Mouse (Mus musculus) midbrain, embryonic 10.5 days (tissue): ENCODE data around the gene Igf2r. TPM values are rescaled to one million over a fixed set of nuclear protein-coding genes. Genes with fewer than 3 reads are reported as not detected.

ENCODE experiments used
- DNase-seq: peaks from one replicate; pipeline ENCODE4 v3.0.0-alpha.2; 2017; ENCODE audit warnings: low spot score
- H3K27ac ChIP-seq: fragments of 300-500 bp; sonication (generic); replicated peaks from 2 replicates; pipeline ENCODE4 v1.5.1; 2016; ENCODE audit warnings: mild to moderate bottlenecking
- H3K27me3 ChIP-seq: fragments of 300-500 bp; sonication (generic); 2 replicates; pipeline ENCODE4 v1.6.1; 2016; ENCODE audit warnings: low read depth, mild to moderate bottlenecking; ENCODE audit not compliant: poor library complexity, severe bottlenecking
- H3K36me3 ChIP-seq: fragments of 300-500 bp; sonication (generic); 2 replicates; pipeline ENCODE4 v1.6.1; 2016; ENCODE audit warnings: mild to moderate bottlenecking, moderate library complexity
- H3K4me1 ChIP-seq: fragments of 300-500 bp; sonication (generic); 2 replicates; pipeline ENCODE4 v1.6.1; 2016
- H3K4me3 ChIP-seq: fragments of 300-500 bp; sonication (generic); 2 replicates; pipeline ENCODE4 v1.5.1; 2016; ENCODE audit warnings: mild to moderate bottlenecking, moderate library complexity
- H3K9me3 ChIP-seq: fragments of 300-500 bp; sonication (generic); replicated peaks from 2 replicates; pipeline ENCODE4 v1.6.1; 2016; ENCODE audit warnings: mild to moderate bottlenecking
- WGBS: fragments of 180-500 bp; shearing (Covaris S2); methylation state at CpG from one replicate; pipeline ENCODE4 v1.1.7; 2016; 5-methylcytosine and 5-hydroxymethylcytosine counted together
- polyA plus RNA-seq: library from polyadenylated mRNA; unstranded; fragments of >200 nt; fragmentation: Nextera tagmentation; extraction: Ambion mirVana; gene quantifications from 2 replicates; pipeline ENCODE4 v1.2.1, GENCODE M21; 2016

Igf2r gene
- polyA plus RNA-seq, 1 experiment from 2014 or later = 16.3 TPM

DNA sequence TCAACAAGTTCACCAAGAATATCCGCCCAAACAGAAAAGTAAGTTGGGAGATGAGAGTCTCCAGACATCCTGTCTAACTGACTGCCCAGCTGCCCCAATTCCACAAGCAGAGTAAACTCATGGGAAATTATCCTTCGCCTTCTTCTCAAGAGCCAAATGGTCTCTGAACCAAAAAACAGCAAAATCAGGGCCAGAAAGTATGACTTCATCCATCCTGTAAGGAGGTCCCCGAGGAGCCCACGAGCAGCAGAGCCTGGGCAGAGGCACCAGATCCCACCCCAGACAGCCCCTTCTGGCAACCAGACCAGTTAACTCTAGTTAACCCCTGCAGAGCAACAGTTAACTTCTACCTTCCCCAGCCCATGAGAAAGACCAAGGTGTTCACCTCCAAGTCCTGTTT lies 29.9 kb downstream of the Igf2r start:
- Histone ChIP-seq H3K27ac (no peak overlapping the region), H3K27me3 (no peaks in the 10 kb centered on the region), H3K4me1 (peaks cover 22% of the 10 kb centered on the region), H3K9me3 (peaks cover 31% of the 10 kb centered on the region), H3K36me3 (peaks cover 87% of the 10 kb centered on the region), H3K4me3 (no peak overlapping the region)
- DNase-seq = no peak
- WGBS = 84% methylated on average over 4 of the region's 4 CpGs

DNA sequence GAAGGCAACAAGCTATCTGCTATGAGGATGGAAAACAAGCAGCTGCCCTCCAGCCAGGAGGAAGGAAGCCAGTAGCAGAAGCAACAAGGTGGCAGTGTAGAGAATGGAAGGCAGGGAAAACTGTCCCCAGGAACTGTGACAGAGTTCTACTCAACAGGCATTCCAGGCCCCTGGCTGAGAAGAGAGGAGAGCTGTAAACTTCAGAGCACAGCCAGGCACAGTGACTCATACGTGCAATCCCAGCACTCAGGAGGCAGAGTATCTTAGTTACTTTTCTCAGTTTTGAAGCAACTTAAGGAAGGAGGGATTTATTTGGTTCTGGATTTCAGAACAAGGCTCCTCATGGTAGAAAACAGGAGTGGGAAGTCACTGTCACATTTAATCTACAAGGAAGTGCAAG lies 31.5 kb downstream of the Igf2r start:
- peaks cover 87% of the 10 kb centered on the region for H3K36me3 ChIP-seq
- no peak for DNase-seq

DNA sequence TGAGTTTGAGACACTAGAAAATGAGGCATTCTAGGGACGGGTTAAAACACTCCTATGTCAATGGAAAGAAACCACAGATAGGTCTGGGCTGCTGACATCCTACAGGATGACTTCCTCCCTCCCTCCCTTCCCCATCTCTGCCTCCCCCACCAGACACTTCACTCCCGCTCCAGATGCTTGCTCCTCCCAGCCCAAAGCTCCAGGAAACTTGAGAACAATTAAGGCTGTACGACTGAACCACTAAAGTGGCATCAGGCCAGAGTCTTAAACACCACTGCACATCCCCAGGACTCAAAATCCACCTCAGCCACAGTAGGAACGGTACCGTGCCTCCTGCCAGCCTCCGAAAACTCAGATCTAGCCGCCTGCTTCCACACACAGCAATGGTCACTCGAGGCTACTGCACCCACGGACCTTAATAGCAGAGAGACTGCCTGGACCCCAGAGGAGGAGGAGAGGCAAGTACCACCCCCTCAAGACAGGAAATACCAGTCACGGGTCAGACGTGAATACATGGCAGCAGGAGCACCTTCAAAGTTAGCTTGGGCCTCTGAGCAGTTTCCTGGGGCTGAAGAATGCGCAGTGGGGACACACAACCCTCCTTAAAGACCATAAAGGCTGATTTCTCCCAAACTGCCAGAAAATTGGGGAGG lies 35.1 kb downstream of the Igf2r start:
- 69% methylated on average over 12 of the region's 12 CpGs for WGBS
- Histone ChIP-seq H3K9me3 (no peaks in the 10 kb centered on the region), H3K27me3 (no peaks in the 10 kb centered on the region), H3K4me1 (no peaks in the 10 kb centered on the region), H3K36me3 (peaks cover 86% of the 10 kb centered on the region), H3K27ac (no peak overlapping the region), H3K4me3 (no peak overlapping the region)
- no peak for DNase-seq

More for the DNA sequence above, 31.5 kb downstream of the Igf2r start:
- Histone ChIP-seq H3K27me3 (no peaks in the 10 kb centered on the region), H3K4me1 (peaks cover 22% of the 10 kb centered on the region), H3K9me3 (peaks cover 20% of the 10 kb centered on the region), H3K27ac (no peak overlapping the region), H3K4me3 (no peak overlapping the region)
- 72% methylated on average over 1 of the region's 1 CpGs for WGBS

DNA sequence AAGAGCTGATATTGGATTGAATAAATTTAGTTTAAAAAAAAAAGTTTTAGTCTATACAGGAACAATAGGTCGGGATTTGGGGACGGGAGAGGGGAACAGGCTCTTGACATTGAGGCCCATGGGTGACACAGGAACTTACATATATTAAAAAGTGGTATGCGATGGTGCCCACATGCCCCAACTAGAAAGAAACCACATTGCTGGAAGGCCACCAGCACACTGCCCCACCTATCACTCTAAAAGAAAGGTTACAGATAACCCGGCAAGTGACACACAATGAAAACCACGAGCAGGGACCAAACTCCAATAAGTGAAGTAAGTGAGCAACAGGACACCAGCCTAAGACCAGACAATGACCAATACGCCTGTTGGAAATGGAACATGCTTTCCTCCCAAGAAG lies 36.3 kb downstream of the Igf2r start:
- no peak for DNase-seq
- Histone ChIP-seq H3K27me3 (no peaks in the 10 kb centered on the region), H3K9me3 (no peaks in the 10 kb centered on the region), H3K4me1 (no peaks in the 10 kb centered on the region), H3K27ac (no peak overlapping the region), H3K36me3 (peaks cover 76% of the 10 kb centered on the region), H3K4me3 (no peak overlapping the region)
- 94% methylated on average over 6 of the region's 6 CpGs for WGBS

DNA sequence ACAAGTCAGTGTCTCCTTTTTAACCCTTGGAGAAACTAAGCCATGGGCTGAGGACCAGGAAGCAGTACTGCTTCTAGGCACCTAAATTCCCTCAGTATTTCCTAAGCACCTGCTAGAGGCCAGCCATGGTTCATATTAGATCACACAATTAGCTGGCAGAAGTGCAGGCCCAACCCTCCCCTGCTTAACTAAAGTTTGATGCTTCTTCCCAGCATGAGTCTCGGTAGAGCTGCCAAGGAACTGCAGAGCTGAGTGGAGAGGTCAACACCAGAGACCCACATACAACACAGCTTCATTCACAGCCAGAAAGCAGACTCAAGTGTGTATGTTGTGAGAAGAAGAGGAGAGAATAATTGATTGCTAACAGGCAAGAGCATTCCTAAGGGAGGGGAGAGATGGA lies 40.9 kb downstream of the Igf2r start:
- no peak for DNase-seq
- H3K27me3 ChIP-seq = no peaks in the 10 kb centered on the region
- H3K27ac ChIP-seq = no peak overlapping the region
- no peak overlapping the region for H3K4me3 ChIP-seq
- H3K9me3 ChIP-seq = no peaks in the 10 kb centered on the region
- no peaks in the 10 kb centered on the region for H3K4me1 ChIP-seq
- peaks cover 74% of the 10 kb centered on the region for H3K36me3 ChIP-seq
- WGBS = 74% methylated on average over 1 of the region's 1 CpGs

DNA sequence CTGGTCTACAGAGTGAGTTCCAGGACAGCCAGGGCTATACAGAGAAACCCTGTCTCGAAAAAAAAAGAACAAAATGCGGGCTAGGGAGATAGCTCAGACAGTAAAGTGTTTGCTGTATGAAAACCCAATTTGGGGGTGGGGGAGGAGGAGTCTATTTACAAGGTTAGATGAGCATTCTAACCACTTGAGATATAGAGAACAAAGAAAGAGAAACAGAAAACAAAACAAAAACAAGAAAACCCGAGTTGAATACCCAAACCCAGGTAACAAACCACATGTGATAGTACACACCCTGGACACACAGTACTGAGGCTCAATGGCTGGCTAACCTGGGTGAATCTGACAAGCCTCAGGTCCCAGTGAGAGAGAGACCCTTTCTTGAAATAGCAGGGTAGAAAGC lies 41.7 kb downstream of the Igf2r start:
- Histone ChIP-seq H3K9me3 (no peaks in the 10 kb centered on the region), H3K4me1 (no peaks in the 10 kb centered on the region), H3K27ac (no peak overlapping the region), H3K27me3 (no peaks in the 10 kb centered on the region), H3K4me3 (no peak overlapping the region), H3K36me3 (peaks cover 67% of the 10 kb centered on the region)
- WGBS = 86% methylated on average over 3 of the region's 3 CpGs
- no peak for DNase-seq

DNA sequence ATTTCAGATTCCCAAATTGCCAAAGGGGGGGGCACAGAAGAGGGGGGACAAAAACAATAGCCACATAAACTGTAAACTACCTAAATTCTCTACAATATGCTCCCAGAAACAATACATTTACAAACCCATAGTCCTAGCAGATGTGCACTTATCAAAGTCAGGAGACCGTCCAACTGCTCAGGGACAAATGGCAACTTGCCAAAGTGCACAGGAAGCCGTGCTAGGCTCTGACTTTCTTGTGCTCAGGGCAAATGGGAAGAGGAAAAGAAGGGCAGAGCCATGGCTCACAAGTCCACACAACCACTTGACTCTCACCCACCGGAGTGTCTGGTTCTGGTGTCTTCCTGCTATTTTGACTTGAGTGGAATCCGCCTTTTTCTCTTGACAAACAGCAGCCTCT lies 43.6 kb downstream of the Igf2r start:
- Histone ChIP-seq H3K36me3 (peaks cover 63% of the 10 kb centered on the region), H3K27me3 (no peaks in the 10 kb centered on the region), H3K4me3 (no peak overlapping the region), H3K9me3 (no peaks in the 10 kb centered on the region), H3K27ac (no peak overlapping the region), H3K4me1 (no peaks in the 10 kb centered on the region)
- DNase-seq = no peak
- WGBS = 90% methylated on average over 4 of the region's 4 CpGs

DNA sequence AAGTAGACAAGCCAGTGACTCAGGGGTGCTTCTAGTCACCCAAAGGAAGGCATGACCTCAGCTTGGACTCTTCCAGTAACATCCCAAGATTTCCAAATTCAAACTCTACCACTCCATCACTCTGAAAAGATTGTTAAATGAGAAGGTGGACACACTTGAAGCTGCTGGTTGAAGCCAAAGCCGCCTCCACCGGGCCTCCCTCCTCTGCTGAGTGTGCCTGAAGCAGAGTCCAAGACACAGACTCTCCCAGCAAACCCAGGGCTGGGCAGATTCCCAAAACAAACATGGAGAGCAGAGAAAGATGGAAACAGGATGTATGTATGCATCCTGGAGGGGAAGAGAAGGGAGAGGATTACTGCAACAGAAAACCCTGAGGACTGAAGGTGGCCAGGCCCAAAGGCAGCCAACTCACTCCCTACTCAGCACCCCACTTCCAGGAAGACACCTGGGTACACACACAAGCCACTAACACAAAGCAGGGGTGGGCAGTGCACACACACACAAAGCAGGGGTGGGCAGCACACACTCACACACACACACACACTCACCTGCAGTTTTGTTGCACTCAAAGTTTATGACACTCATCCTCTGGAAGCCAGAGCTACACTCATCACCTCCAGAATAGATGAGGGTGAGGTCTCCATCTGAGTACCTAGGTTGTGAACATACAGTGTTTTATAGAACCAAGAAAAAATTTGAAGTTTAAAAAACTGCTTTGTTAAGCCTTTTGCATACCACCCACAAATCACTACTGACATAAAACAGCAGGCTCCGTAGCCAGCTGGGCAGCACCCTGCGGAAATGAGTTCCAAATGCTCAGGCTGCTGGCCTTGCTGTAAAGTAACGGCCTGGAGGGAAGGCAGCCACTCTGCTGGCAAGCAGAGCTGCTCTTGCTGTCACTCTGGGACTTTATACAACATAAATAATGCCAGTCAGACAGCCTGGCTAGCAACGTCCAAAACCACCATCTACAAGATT lies 44.4 kb downstream of the Igf2r start:
- H3K9me3 ChIP-seq = no peaks in the 10 kb centered on the region
- H3K36me3 ChIP-seq = peaks cover 60% of the 10 kb centered on the region
- no peak for DNase-seq
- no peaks in the 10 kb centered on the region for H3K27me3 ChIP-seq
- 84% methylated on average over 6 of the region's 6 CpGs for WGBS
- H3K4me3 ChIP-seq = no peak overlapping the region
- no peak overlapping the region for H3K27ac ChIP-seq
- no peaks in the 10 kb centered on the region for H3K4me1 ChIP-seq

DNA sequence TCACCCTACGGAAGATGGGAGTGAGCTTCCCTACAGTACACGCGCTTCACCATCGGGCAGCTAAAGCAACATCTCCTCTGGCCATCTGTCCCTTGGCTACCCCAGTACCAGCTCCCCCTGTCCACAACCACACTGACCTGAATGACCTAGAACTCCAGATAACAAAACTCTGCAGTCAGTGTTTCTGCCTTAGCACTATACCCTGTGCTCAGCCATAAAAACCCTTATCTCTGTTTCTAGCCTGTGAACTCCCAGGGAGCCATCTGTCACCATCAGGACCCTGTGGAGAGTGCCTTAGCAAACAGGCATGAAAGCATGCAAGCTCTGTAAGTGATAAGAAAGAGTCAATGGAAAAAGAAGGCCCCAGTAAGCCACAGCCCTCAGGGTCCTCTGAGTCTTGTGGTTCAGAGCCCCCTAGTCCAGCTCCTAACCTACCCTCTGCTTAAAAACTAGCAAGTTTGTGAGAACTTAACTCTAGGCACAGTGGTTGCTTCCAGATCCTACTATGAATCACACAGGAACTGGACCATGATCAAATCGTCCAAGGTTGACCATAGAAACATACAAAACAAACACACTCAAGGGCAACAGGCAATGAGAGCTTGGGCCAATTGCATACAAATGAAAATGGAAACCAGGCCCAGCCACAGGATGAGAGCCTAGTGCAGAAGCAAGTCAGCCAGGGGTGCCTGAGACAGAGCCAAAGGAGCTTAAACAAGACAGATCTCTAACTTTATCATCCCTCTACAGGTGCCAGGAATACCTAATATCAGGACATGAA lies 45.3 kb downstream of the Igf2r start:
- Histone ChIP-seq H3K4me3 (no peak overlapping the region), H3K9me3 (no peaks in the 10 kb centered on the region), H3K36me3 (peaks cover 63% of the 10 kb centered on the region), H3K4me1 (no peaks in the 10 kb centered on the region), H3K27ac (no peak overlapping the region), H3K27me3 (no peaks in the 10 kb centered on the region)
- WGBS = 84% methylated on average over 5 of the region's 5 CpGs
- no peak for DNase-seq

DNA sequence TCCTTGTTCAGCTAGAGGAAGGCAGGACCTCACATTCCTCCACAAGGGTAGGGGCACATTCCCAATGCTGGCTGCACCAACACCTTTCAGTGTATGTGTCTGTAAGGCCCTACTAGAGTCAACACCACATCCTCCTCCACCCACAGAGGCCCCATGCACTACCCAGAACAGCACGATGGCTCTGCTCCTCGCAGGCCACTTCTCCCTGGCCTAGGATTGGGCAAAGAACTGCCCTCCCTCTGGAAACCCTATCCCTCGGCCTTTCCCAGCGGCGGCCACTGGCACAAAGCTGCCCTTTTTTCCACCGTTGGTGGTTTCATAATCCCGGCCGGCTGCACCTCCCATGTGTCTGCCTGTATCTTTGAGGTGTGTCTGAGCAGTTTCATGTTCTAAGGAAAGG lies 46.8 kb downstream of the Igf2r start:
- Histone ChIP-seq H3K27ac (no peak overlapping the region), H3K9me3 (no peaks in the 10 kb centered on the region), H3K36me3 (peaks cover 79% of the 10 kb centered on the region), H3K27me3 (no peaks in the 10 kb centered on the region), H3K4me3 (no peak overlapping the region), H3K4me1 (no peaks in the 10 kb centered on the region)
- DNase-seq = no peak
- 54% methylated on average over 8 of the region's 8 CpGs for WGBS

DNA sequence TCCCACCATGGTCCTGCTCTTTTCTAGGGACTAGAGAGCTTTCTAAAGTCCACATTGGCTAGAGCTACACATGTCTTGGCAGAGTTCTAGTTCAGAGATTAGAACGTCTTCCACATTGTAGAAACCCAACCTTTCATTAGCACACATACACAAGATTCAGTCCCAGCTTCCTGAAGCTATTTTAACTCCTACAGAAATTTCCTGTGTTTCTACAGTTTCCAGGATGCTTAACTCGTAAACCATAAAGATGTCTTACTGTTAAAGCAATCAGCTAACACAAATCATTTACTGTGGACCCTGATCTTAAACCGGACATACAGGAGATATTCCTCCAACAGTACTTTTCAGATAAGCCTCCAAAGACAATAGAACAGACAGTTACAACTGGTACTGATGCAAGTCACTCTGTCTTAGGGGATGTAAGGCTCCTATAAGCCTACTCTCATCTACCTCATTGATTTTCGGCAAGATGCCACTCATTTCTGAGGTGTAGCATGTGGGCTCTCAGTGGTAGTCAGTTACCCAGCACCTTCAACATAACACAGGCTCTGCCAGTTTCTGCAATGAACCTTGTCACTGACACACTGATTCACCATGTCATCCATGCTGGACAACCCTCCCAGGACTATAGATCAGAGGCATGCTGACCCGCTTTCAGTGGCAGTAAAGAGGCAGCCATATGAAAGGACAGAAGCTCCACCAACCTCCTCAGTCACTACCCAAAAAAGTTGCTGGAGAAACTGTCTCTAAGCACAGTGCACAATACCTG lies 48.2 kb downstream of the Igf2r start:
- Histone ChIP-seq H3K9me3 (no peaks in the 10 kb centered on the region), H3K4me3 (no peak overlapping the region), H3K27me3 (no peaks in the 10 kb centered on the region), H3K27ac (no peak overlapping the region), H3K36me3 (peaks cover 86% of the 10 kb centered on the region), H3K4me1 (no peaks in the 10 kb centered on the region)
- 90% methylated on average over 5 of the region's 5 CpGs for WGBS
- no peak for DNase-seq

DNA sequence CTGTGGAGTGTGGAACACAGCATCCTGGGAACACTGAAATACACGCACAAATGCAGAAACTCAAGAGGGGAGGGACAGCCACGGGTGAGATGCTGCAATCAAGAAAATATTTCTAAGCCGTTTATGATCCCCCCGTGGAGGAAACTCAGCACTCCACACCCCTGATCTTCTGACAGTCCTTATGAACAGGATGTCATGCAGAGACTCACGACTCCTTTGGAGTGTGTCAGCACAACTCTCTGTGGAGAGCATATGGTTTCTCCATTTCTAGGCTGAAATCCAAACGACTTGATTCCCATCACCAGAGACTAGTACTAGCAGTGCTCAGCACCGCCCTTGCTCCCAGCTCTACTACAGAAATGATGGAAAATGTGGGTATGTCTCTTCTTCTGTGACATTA lies 51.2 kb downstream of the Igf2r start:
- 88% methylated on average over 7 of the region's 7 CpGs for WGBS
- DNase-seq = no peak
- no peaks in the 10 kb centered on the region for H3K27me3 ChIP-seq
- H3K27ac ChIP-seq = no peak overlapping the region
- H3K4me1 ChIP-seq = no peaks in the 10 kb centered on the region
- H3K4me3 ChIP-seq = no peak overlapping the region
- H3K36me3 ChIP-seq = peaks cover 89% of the 10 kb centered on the region
- H3K9me3 ChIP-seq = no peaks in the 10 kb centered on the region
